Mouse (Mus musculus) small intestine, adult 2 months (tissue): ENCODE data around the gene Zfp644. TPM values are rescaled to one million over a fixed set of nuclear protein-coding genes. Genes with fewer than 3 reads are reported as not detected.
"Not testable (repeated sequence)": the region's sequence is repeated elsewhere in the genome, so short reads cannot be mapped to it uniquely, and the experiment has no call there.

Experiments
- H3K27ac ChIP-seq: fragments of 200-500 bp; 2 replicates; pipeline ENCODE4 v1.5.1; 2012; ENCODE audit warnings: low read depth, low read length, control low read depth, inconsistent platforms; ENCODE audit not compliant: insufficient read depth
- H3K27me3 ChIP-seq: fragments of 200-500 bp; 2 replicates; pipeline ENCODE4 v1.6.1; 2012; ENCODE audit warnings: mild to moderate bottlenecking, moderate library complexity, low read length, inconsistent platforms; ENCODE audit not compliant: control insufficient read depth, insufficient read depth
- H3K36me3 ChIP-seq: fragments of 200-500 bp; 2 replicates; pipeline ENCODE4 v1.6.1; 2012; ENCODE audit warnings: mild to moderate bottlenecking, low read length, control low read depth, inconsistent platforms; ENCODE audit not compliant: control insufficient read depth, insufficient read depth
- H3K4me1 ChIP-seq: fragments of 200-500 bp; 2 replicates; pipeline ENCODE4 v1.6.1; 2012; ENCODE audit warnings: low read length, inconsistent platforms, mixed read lengths; ENCODE audit not compliant: control insufficient read depth, insufficient read depth, insufficient read length
- H3K4me3 ChIP-seq: fragments of 200-500 bp; 2 replicates; pipeline ENCODE4 v1.5.1; 2012; ENCODE audit warnings: low read depth, mild to moderate bottlenecking, control low read depth, inconsistent platforms, low read length, moderate library complexity
- CTCF ChIP-seq: fragments of 200-500 bp; IDR thresholded peaks from 2 replicates; pipeline ENCODE4 v1.5.1; 2012; ENCODE audit warnings: low read depth, mild to moderate bottlenecking, control low read depth, inconsistent platforms, low read length, moderate library complexity, mixed read lengths; ENCODE audit not compliant: insufficient replicate concordance, insufficient read length; ENCODE audit errors: extremely low read depth
- POLR2A ChIP-seq: fragments of 200-500 bp; IDR thresholded peaks from 2 replicates; pipeline ENCODE4 v1.6.1; 2012; ENCODE audit warnings: low read depth, mild to moderate bottlenecking, control low read depth, inconsistent platforms, low read length, moderate library complexity
- WGBS: fragments of 180-500 bp; shearing (Covaris S2); methylation state at CpG from one replicate; pipeline ENCODE4 v1.1.7; 2018; 5-methylcytosine and 5-hydroxymethylcytosine counted together
- polyA plus RNA-seq: library from polyadenylated mRNA; depleted of rRNA; stranded (reverse); fragments of >200 nt; gene quantifications from 2 replicates; pipeline ENCODE4 v1.2.3, GENCODE M21; 2012

Gene Zfp644
- polyA plus RNA-seq, 1 experiment = 3.3 TPM

- H3K4me3 ChIP-seq = no peak overlapping the region
- peaks cover 4% of the 10 kb centered on the region; the same call in 1 of the 2 replicates for H3K4me1 ChIP-seq
- 0 out of 2 replicates have a peak, but pooled peaks cover 2% of the 10 kb centered on the region for H3K36me3 ChIP-seq
- WGBS = 83% methylated on average over 4 of the region's 4 CpGs
- H3K27ac ChIP-seq = no peak overlapping the region
- H3K27me3 ChIP-seq = no peaks in the 10 kb centered on the region
- TF ChIP-seq POLR2A = no peak
- TF ChIP-seq CTCF = no peak
Measured at GRCm38 (mm10) chr5:106693034-106693433, 4.1 kb downstream of the Zfp644 start.

- Histone ChIP-seq H3K4me1 (no peaks in the 10 kb centered on the region), H3K27ac (no peak overlapping the region), H3K4me3 (no peak overlapping the region), H3K36me3 (no peaks in the 10 kb centered on the region), H3K27me3 (no peaks in the 10 kb centered on the region)
- TF ChIP-seq POLR2A (no peak), CTCF (no peak)
- 89% methylated on average over 6 of the region's 6 CpGs for WGBS
Measured at GRCm38 (mm10) chr5:106680636-106681458, 16.2 kb downstream of the Zfp644 start.

GRCm38 (mm10) chr5:106679659-106680058 is 17.4 kb downstream of the Zfp644 start:
- Histone ChIP-seq H3K4me1 (no peaks in the 10 kb centered on the region), H3K4me3 (no peak overlapping the region), H3K36me3 (no peaks in the 10 kb centered on the region), H3K27ac (no peak overlapping the region), H3K27me3 (no peaks in the 10 kb centered on the region)
- TF ChIP-seq POLR2A = no peak
- TF ChIP-seq CTCF = no peak
- 75% methylated on average over 1 of the region's 1 CpGs for WGBS

- not testable (repeated sequence) for H3K4me1 ChIP-seq, H3K4me3 ChIP-seq, H3K27ac ChIP-seq, H3K36me3 ChIP-seq, H3K27me3 ChIP-seq
- WGBS = 28% methylated on average over 1 of the region's 1 CpGs
Measured at GRCm38 (mm10) chr5:106678823-106679222, 18.3 kb downstream of the Zfp644 start.

- TF ChIP-seq POLR2A = no peak
- TF ChIP-seq CTCF = no peak
- H3K36me3 ChIP-seq = peaks cover 3% of the 10 kb centered on the region
- no peaks in the 10 kb centered on the region for H3K27me3 ChIP-seq
- no peak overlapping the region for H3K4me3 ChIP-seq
- WGBS = 78% methylated on average over 9 of the region's 9 CpGs
- no peak overlapping the region for H3K27ac ChIP-seq
- no peaks in the 10 kb centered on the region; the same call in 1 of the 2 replicates for H3K4me1 ChIP-seq
Measured at GRCm38 (mm10) chr5:106676784-106677183, 20.3 kb downstream of the Zfp644 start.

GRCm38 (mm10) chr5:106672597-106672996 is 24.5 kb downstream of the Zfp644 start:
- no peaks in the 10 kb centered on the region; the same call in 1 of the 2 replicates for H3K4me1 ChIP-seq
- H3K27ac ChIP-seq = no peak overlapping the region
- peaks cover 5% of the 10 kb centered on the region for H3K36me3 ChIP-seq
- TF ChIP-seq POLR2A = no peak
- TF ChIP-seq CTCF = no peak
- no peak overlapping the region for H3K4me3 ChIP-seq
- H3K27me3 ChIP-seq = no peaks in the 10 kb centered on the region

- WGBS = 61% methylated on average over 3 of the region's 3 CpGs
- no peak overlapping the region for H3K4me3 ChIP-seq
- peaks cover 5% of the 10 kb centered on the region for H3K36me3 ChIP-seq
- TF ChIP-seq CTCF (no peak), POLR2A (no peak)
- H3K27me3 ChIP-seq = no peaks in the 10 kb centered on the region
- no peaks in the 10 kb centered on the region; the same call in 1 of the 2 replicates for H3K4me1 ChIP-seq
- H3K27ac ChIP-seq = no peak overlapping the region
Measured at GRCm38 (mm10) chr5:106671893-106672292, 25.2 kb downstream of the Zfp644 start.
